Mouse (Mus musculus): ENCODE data around the gene Gm17067. TPM values are rescaled to one million over a fixed set of nuclear protein-coding genes. Genes with fewer than 3 reads are reported as not detected.

The Gm17067 gene
- total and polyA plus RNA-seq, 2 experiments from 2014 or later: not detected

Other genes starting within 250 kb of the Gm17067 start
- gene Zfp141, start 221.3 kb downstream of the Gm17067 start, total RNA-seq (2014; rRNA removed): 22.3 and 29.0 TPM in 2 replicates
- gene Zfp141, start 221.3 kb downstream of the Gm17067 start, polyA plus RNA-seq (2015; fragmentation: Nextera tagmentation; extraction: Ambion mirVana): 8.4 and 9.9 TPM in 2 replicates
- not detected in 2 replicates for gene Gm21028, start 148.4 kb downstream of the Gm17067 start, total RNA-seq (2014; rRNA removed)
- gene Gm21028, start 148.4 kb downstream of the Gm17067 start, polyA plus RNA-seq (2015; fragmentation: Nextera tagmentation; extraction: Ambion mirVana): not detected in 2 replicates
- gene Zfp977, start 134.5 kb downstream of the Gm17067 start, total RNA-seq (2014; rRNA removed): 1.0 and 3.5 TPM in 2 replicates
- gene Zfp977, start 134.5 kb downstream of the Gm17067 start, polyA plus RNA-seq (2015; fragmentation: Nextera tagmentation; extraction: Ambion mirVana): 0.98 and 1.1 TPM in 2 replicates
- 2.7 TPM in 2 replicates for gene Zfp976, start 84.4 kb downstream of the Gm17067 start, total RNA-seq (2014; rRNA removed)
- 1.8 and 2.0 TPM in 2 replicates for gene Zfp976, start 84.4 kb downstream of the Gm17067 start, polyA plus RNA-seq (2015; fragmentation: Nextera tagmentation; extraction: Ambion mirVana)
- gene Zfp975, start 34.3 kb downstream of the Gm17067 start, total RNA-seq (2014; rRNA removed): 2.9 and 6.7 TPM in 2 replicates
- 3.3 and 6.0 TPM in 2 replicates for gene Zfp975, start 34.3 kb downstream of the Gm17067 start, polyA plus RNA-seq (2015; fragmentation: Nextera tagmentation; extraction: Ambion mirVana)
- gene Vmn2r62, start 66.5 kb upstream of the Gm17067 start, total RNA-seq (2014; rRNA removed): not detected in 2 replicates
- gene Vmn2r62, start 66.5 kb upstream of the Gm17067 start, polyA plus RNA-seq (2015; fragmentation: Nextera tagmentation; extraction: Ambion mirVana): not detected in 2 replicates
- gene Gm2381, start 140.2 kb upstream of the Gm17067 start, total RNA-seq (2014; rRNA removed): not detected in 2 replicates
- not detected in 2 replicates for gene Gm2381, start 140.2 kb upstream of the Gm17067 start, polyA plus RNA-seq (2015; fragmentation: Nextera tagmentation; extraction: Ambion mirVana)
- gene Vmn2r63, start 206.8 kb upstream of the Gm17067 start, total RNA-seq (2014; rRNA removed): not detected in 2 replicates
- gene Vmn2r63, start 206.8 kb upstream of the Gm17067 start, polyA plus RNA-seq (2015; fragmentation: Nextera tagmentation; extraction: Ambion mirVana): not detected in 2 replicates